ENCODE assay signal across 10 mouse cellular contexts in genomic region chr1:36003592-36003991, GRCm38 (mm10).
DNase-seq lines count a peak whose midpoint lies in the region; ATAC-seq and TF ChIP-seq lines count a peak whose summit lies in the region.
"Had no signal": no experiment of that assay in that cellular context is flagged by ENCODE, and none has a peak within 500 bp of the region (broad histone marks: within the 10 kb centered on the region; RNA-seq: fewer than 3 reads in every experiment).

No protein-coding gene starts in this region.

- no peak overlapping the region for H3K4me3 ChIP-seq in kidney, embryonic 15.5 days (replicated peaks)
- no peak overlapping the region for H3K4me3 ChIP-seq in embryonic facial prominence, embryonic 14.5 days (ENCODE audit: low read depth, low read length)
- no peak overlapping the region for H3K4me3 ChIP-seq in limb, embryonic 10.5 days
- no peak overlapping the region for H3K4me3 ChIP-seq in neural tube, embryonic 14.5 days (ENCODE audit: low read depth, low read length)
- H3K4me3 ChIP-seq in layer of hippocampus, adult 2 months: no peak overlapping the region

- no peaks in the 10 kb centered on the region for H3K27me3 ChIP-seq in kidney, embryonic 15.5 days
- no peaks in the 10 kb centered on the region for H3K27me3 ChIP-seq in embryonic facial prominence, embryonic 14.5 days (replicated peaks; ENCODE audit: control insufficient read depth, insufficient read depth, low read length)
- no peaks in the 10 kb centered on the region for H3K27me3 ChIP-seq in limb, embryonic 10.5 days (ENCODE audit: low read depth, poor library complexity, severe bottlenecking)
- H3K27me3 ChIP-seq in neural tube, embryonic 14.5 days (ENCODE audit: control insufficient read depth, insufficient read depth, low read length): no peaks in the 10 kb centered on the region
- H3K27me3 ChIP-seq: Patski had no signal

- TF ChIP-seq CTCF in layer of hippocampus, adult 2 months (conservative IDR thresholded peaks at IDR 0.05): no peak

- no peaks in the 10 kb centered on the region for H3K36me3 ChIP-seq in kidney, embryonic 15.5 days
- no peaks in the 10 kb centered on the region for H3K36me3 ChIP-seq in embryonic facial prominence, embryonic 14.5 days (ENCODE audit: control insufficient read depth, insufficient read depth, low read length)
- no peaks in the 10 kb centered on the region for H3K36me3 ChIP-seq in limb, embryonic 10.5 days
- no peaks in the 10 kb centered on the region for H3K36me3 ChIP-seq in neural tube, embryonic 14.5 days (ENCODE audit: control insufficient read depth, insufficient read depth, low read length)

- DNase-seq in kidney, postnatal 36 days: no peak
- no peak for DNase-seq in embryonic facial prominence, embryonic 14.5 days (ENCODE audit: low spot score)
- DNase-seq in limb, embryonic 10.5 days (ENCODE audit: low spot score): no peak
- DNase-seq in layer of hippocampus, adult 2 months (ENCODE audit: low spot score in 2 of 2): no peak
- no peak for DNase-seq in heart, adult 8-10 months (ENCODE audit: low spot score)
- DNase-seq in urinary bladder, postnatal 10 days (ENCODE audit: low spot score): no peak

- H3K9me3 ChIP-seq in kidney, embryonic 15.5 days (replicated peaks): no peaks in the 10 kb centered on the region
- H3K9me3 ChIP-seq in embryonic facial prominence, embryonic 14.5 days (ENCODE audit: control insufficient read depth, low read length): no peaks in the 10 kb centered on the region
- no peaks in the 10 kb centered on the region for H3K9me3 ChIP-seq in limb, embryonic 10.5 days (replicated peaks)
- H3K9me3 ChIP-seq in neural tube, embryonic 14.5 days (ENCODE audit: control insufficient read depth, low read length): no peaks in the 10 kb centered on the region

- 20% methylated on average over 9 of the region's 9 CpGs for WGBS in kidney, embryonic 15.5 days
- 41% methylated on average over 9 of the region's 9 CpGs for WGBS in embryonic facial prominence, embryonic 14.5 days
- 38% methylated on average over 9 of the region's 9 CpGs for WGBS in limb, embryonic 10.5 days
- 5% methylated on average over 9 of the region's 9 CpGs for WGBS in neural tube, embryonic 14.5 days

- no peak overlapping the region for H3K9ac ChIP-seq in kidney, embryonic 15.5 days
- no peak overlapping the region for H3K9ac ChIP-seq in embryonic facial prominence, embryonic 14.5 days (ENCODE audit: low read depth, low read length)
- H3K9ac ChIP-seq in neural tube, embryonic 14.5 days (replicated peaks; ENCODE audit: low read depth, low read length): no peak overlapping the region

- no peak overlapping the region for H3K4me2 ChIP-seq in kidney, embryonic 15.5 days
- no peak overlapping the region for H3K4me2 ChIP-seq in embryonic facial prominence, embryonic 14.5 days (ENCODE audit: low read depth, low read length)
- no peak overlapping the region for H3K4me2 ChIP-seq in neural tube, embryonic 14.5 days (ENCODE audit: low read depth, low read length)
- H3K4me2 ChIP-seq: liver, embryonic 11.5 days had no signal

- H3K4me1 ChIP-seq in kidney, embryonic 15.5 days: peaks cover 13% of the 10 kb centered on the region
- H3K4me1 ChIP-seq in embryonic facial prominence, embryonic 14.5 days (ENCODE audit: control insufficient read depth, insufficient read depth, low read length): peaks cover 5% of the 10 kb centered on the region; the same call in 1 of the 2 replicates
- H3K4me1 ChIP-seq in limb, embryonic 10.5 days: peaks cover 6% of the 10 kb centered on the region; the same call in 1 of the 2 replicates
- H3K4me1 ChIP-seq in neural tube, embryonic 14.5 days (ENCODE audit: control insufficient read depth, insufficient read depth, low read length): no peaks in the 10 kb centered on the region

- ATAC-seq in kidney, embryonic 15.5 days (replicated peaks; ENCODE audit: low FRiP score): peak; percentile 68
- ATAC-seq in embryonic facial prominence, embryonic 14.5 days (ENCODE audit: low read depth): peak; percentile 13; the same call in 1 of the 2 replicates
- ATAC-seq in neural tube, embryonic 14.5 days (ENCODE audit: low read depth): peak; percentile 90
- ATAC-seq: Patski had no signal

- H3K27ac ChIP-seq in kidney, embryonic 15.5 days: 0 out of 2 replicates have a peak overlapping the region, but pooled peaks have one; percentile 20
- H3K27ac ChIP-seq in embryonic facial prominence, embryonic 14.5 days (replicated peaks; ENCODE audit: low read depth, low read length): no peak overlapping the region
- peak overlapping the region; percentile 38; the same call in 1 of the 2 replicates for H3K27ac ChIP-seq in limb, embryonic 10.5 days
- peak overlapping the region; percentile 60; the same call in 1 of the 2 replicates for H3K27ac ChIP-seq in neural tube, embryonic 14.5 days (ENCODE audit: low read depth, low read length)
- no peak overlapping the region for H3K27ac ChIP-seq in layer of hippocampus, adult 2 months

Comparison
In these comparisons a context has a peak if more than half of its experiments do, and no peak if none do; other contexts are left out.
1. ATAC-seq: peak in every context shown above with its lines; median percentile 90 in neural tube, embryonic 14.5 days; 68 in kidney, embryonic 15.5 days; 13 in embryonic facial prominence, embryonic 14.5 days.
2. H3K27ac ChIP-seq: peak in kidney, embryonic 15.5 days (single experiment), limb, embryonic 10.5 days (single experiment) and neural tube, embryonic 14.5 days (single experiment); none in embryonic facial prominence, embryonic 14.5 days (single experiment) and layer of hippocampus, adult 2 months (single experiment).